Mouse (Mus musculus) liver, postnatal 0 days (tissue): ENCODE measurements at regions not wholly inside any gene's neighbourhood (a gene's known extent, or its start where the extent isn't known, plus 50 kb on each side); places are given as distances from the start of the nearest gene placed in this dataset.

Experiments used
- ATAC-seq: fragments of 200-750 bp; cut with Nextera tagmentation; 2 replicates; pipeline ENCODE4 v1.8.0; 2017; ENCODE audit warnings: mild to moderate bottlenecking, moderate library complexity
- DNase-seq: peaks from one replicate; pipeline ENCODE4 v3.0.0-alpha.2; 2016
- H3K27ac ChIP-seq: fragments of 300-500 bp; sonication (generic); 2 replicates; pipeline ENCODE4 v1.5.1; 2014; ENCODE audit warnings: antibody characterized with exemption, moderate library complexity, mild to moderate bottlenecking, low read depth
- H3K27me3 ChIP-seq: fragments of 300-500 bp; sonication (generic); 2 replicates; pipeline ENCODE4 v1.6.1; 2014; ENCODE audit warnings: low read length, control low read depth, mixed read lengths; ENCODE audit not compliant: insufficient read depth
- H3K36me3 ChIP-seq: fragments of 300-500 bp; sonication (generic); replicated peaks from 2 replicates; pipeline ENCODE4 v1.6.1; 2014; ENCODE audit warnings: mild to moderate bottlenecking, control low read depth, low read length, moderate library complexity, mixed read lengths; ENCODE audit not compliant: insufficient read depth
- H3K4me1 ChIP-seq: fragments of 300-500 bp; sonication (generic); 2 replicates; pipeline ENCODE4 v1.6.1; 2014; ENCODE audit warnings: antibody characterized with exemption, mild to moderate bottlenecking, control low read depth; ENCODE audit not compliant: insufficient read depth
- H3K4me2 ChIP-seq: fragments of 300-500 bp; sonication (generic); 2 replicates; pipeline ENCODE4 v1.6.1; 2014; ENCODE audit warnings: low read depth, mild to moderate bottlenecking, low read length, moderate library complexity, mixed read lengths
- H3K4me3 ChIP-seq: fragments of 300-500 bp; sonication (generic); 2 replicates; pipeline ENCODE4 v1.5.1; 2014; ENCODE audit warnings: low read depth, low read length
- H3K9ac ChIP-seq: fragments of 300-500 bp; sonication (generic); replicated peaks from 2 replicates; pipeline ENCODE4 v1.6.1; 2014; ENCODE audit warnings: mild to moderate bottlenecking, moderate library complexity
- H3K9me3 ChIP-seq: fragments of 300-500 bp; sonication (generic); 2 replicates; pipeline ENCODE4 v1.6.1; 2016; ENCODE audit warnings: mild to moderate bottlenecking, control low read depth, low read length, mixed read lengths
- CTCF ChIP-seq: sonication (generic); IDR thresholded peaks from 2 replicates; pipeline ENCODE4 v1.5.1; 2016; ENCODE audit warnings: antibody characterized with exemption, low read depth
- EP300 ChIP-seq: IDR thresholded peaks from 2 replicates; pipeline ENCODE4 v1.6.1; 2016; ENCODE audit warnings: antibody characterized with exemption, low read depth, mild to moderate bottlenecking
- WGBS: fragments of 180-500 bp; shearing (Covaris S2); extraction: QIAGEN DNeasy Blood & Tissue Kit; methylation state at CpG from one replicate; pipeline ENCODE4 v1.1.7; 2014; ENCODE audit not compliant: insufficient replicate concordance; 5-methylcytosine and 5-hydroxymethylcytosine counted together

DNA sequence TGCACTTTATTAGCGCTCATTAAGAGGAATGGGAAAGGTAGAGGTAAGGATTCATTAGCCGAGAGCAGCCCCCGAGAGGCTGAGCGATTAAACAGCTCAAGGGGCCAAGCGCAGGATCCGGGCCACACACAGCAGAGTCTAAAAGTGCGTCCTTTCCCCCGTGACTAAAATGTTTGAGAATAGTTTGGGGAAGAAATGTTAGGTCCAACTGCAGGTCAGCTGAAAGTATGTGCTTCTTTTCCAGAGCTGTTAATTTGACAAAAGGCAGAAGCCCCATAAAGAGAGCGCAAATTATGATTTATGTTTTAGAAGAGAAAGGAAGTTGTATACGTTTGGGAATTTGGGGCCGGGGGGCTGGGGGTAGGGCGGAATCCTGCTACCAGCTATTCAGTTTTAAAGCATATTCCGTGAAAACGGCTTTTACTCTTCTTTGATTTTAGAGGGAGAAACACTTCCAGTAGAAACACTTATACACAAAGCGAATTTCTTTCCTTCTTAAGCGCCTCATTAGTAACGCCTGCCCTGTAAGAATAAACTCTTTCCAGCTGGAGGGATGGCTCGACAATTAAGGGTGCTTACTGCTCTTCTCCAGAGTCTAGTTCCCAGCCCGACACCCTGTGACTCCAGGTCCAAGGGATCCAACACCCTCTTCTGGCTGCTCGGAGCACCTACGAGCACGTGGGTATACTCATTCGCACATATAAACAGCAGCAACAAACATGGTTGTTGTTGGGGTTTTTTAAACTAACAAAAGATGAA lies 210.8 kb upstream of the 1700056E22Rik start:
- H3K27ac ChIP-seq = no peak overlapping the region
- no peaks in the 10 kb centered on the region for H3K9me3 ChIP-seq
- no peak for ATAC-seq
- H3K9ac ChIP-seq = no peak overlapping the region
- H3K4me1 ChIP-seq = no peaks in the 10 kb centered on the region
- H3K4me3 ChIP-seq = no peak overlapping the region
- no peaks in the 10 kb centered on the region for H3K36me3 ChIP-seq
- no peak overlapping the region for H3K4me2 ChIP-seq
- TF ChIP-seq CTCF (no peak), EP300 (no peak)
- DNase-seq = no peak
- 78% methylated on average over 23 of the region's 23 CpGs for WGBS
- no peaks in the 10 kb centered on the region for H3K27me3 ChIP-seq

DNA sequence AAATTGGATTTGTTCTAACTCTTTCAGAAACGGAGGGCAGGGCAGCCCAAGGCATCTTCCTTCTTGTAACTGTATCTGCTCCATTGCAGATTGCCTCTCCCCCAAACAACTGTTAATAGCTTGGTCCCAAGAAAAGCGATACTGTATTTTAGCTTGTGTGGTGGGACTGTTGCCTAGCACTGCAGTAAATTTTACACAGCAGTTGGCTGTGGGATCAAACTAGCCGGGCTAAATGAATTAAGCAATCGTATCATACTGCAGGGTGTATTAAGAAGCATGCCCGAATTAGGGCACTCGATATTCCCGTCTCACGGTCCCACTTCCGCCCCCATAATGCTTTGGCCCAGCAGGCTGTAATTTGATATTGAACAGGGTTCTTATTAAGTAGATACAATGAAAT lies 210.2 kb upstream of the 1700056E22Rik start:
- H3K4me2 ChIP-seq = no peak overlapping the region
- ATAC-seq (no peak), DNase-seq (no peak)
- H3K4me3 ChIP-seq = no peak overlapping the region
- H3K27me3 ChIP-seq = no peaks in the 10 kb centered on the region
- WGBS = 77% methylated on average over 9 of the region's 9 CpGs
- H3K36me3 ChIP-seq = no peaks in the 10 kb centered on the region
- no peak overlapping the region for H3K27ac ChIP-seq
- no peaks in the 10 kb centered on the region for H3K9me3 ChIP-seq
- no peak overlapping the region for H3K9ac ChIP-seq
- TF ChIP-seq EP300 = no peak
- no peak for TF ChIP-seq CTCF
- H3K4me1 ChIP-seq = no peaks in the 10 kb centered on the region

DNA sequence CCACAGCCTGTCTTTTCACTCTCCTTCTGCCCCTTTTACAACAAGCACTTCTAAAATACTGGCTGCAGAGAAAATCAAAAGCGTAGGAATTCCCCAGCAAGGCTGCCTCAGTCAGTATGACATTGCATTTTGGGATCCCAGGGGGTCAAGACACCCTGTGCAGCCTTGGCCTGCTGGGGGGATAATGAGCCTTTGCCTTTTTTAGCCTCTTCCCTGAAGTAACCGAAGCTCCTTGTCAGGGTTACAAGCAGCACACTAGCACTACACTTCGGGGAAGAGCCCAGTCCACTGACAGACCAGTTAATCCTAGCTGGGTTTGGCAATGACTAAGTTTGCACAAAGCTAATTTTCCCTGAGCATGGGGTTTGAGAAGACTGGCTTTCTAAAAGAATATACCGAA lies 207.7 kb upstream of the 1700056E22Rik start:
- Histone ChIP-seq H3K4me2 (no peak overlapping the region), H3K4me3 (no peak overlapping the region), H3K27me3 (no peaks in the 10 kb centered on the region), H3K9me3 (no peaks in the 10 kb centered on the region), H3K4me1 (no peaks in the 10 kb centered on the region), H3K9ac (no peak overlapping the region), H3K27ac (no peak overlapping the region), H3K36me3 (no peaks in the 10 kb centered on the region)
- 54% methylated on average over 4 of the region's 4 CpGs for WGBS
- TF ChIP-seq EP300 = no peak
- no peak for TF ChIP-seq CTCF
- DNase-seq (no peak), ATAC-seq (no peak)

DNA sequence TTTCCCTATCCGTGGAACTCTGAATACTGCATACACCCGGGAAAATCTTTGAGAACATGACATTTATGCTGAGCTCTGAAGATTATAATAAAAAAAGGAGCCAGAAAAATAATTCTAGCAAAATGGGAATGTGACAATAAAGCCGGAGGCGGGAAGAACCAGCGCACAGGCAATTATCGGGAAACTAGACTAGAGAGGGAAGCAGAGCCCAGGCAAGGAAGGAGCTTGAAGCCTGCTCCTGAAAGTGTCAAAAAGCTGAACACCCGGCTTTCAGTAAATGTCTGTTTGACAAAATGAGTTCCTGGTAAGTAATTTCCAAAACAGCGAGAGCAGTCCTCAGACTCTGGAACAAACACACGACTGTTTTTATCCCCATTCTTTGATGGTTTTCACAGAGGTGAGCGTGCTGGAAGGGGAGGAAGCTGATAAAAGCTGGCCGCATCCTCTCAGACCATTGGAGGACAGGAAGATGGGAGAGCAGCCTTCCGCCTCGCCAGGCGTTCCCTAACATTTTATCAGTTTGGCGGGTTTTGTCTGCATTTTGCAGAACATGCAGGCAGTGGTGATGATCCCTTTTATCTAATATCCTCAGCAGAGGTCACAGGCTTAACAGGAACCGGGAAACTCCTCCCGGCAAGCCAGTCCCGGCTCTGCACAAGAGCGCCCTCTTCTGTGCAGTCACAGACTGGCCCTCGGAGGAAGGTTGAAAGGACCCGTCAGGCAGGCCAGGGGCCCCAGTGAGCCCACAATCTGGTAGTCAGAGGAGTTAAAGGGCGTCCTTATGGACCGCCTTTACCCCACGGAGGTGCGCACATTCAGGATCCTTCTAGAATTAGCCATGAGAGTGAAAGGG lies 201.3 kb upstream of the 1700056E22Rik start:
- DNase-seq = peak; percentile 80
- Histone ChIP-seq H3K9ac (no peak overlapping the region), H3K4me1 (no peaks in the 10 kb centered on the region), H3K27ac (no peak overlapping the region), H3K4me3 (no peak overlapping the region), H3K9me3 (no peaks in the 10 kb centered on the region), H3K36me3 (no peaks in the 10 kb centered on the region), H3K4me2 (peak overlapping the region; percentile 47), H3K27me3 (0 out of 2 replicates have a peak, but pooled peaks cover 3% of the 10 kb centered on the region)
- 14% methylated on average over 25 of the region's 25 CpGs for whole genome bisulfite sequencing
- ATAC-seq = peak; percentile 53; the same call in 1 of the 2 replicates
- TF ChIP-seq CTCF (peak; percentile 87), EP300 (no peak)

DNA sequence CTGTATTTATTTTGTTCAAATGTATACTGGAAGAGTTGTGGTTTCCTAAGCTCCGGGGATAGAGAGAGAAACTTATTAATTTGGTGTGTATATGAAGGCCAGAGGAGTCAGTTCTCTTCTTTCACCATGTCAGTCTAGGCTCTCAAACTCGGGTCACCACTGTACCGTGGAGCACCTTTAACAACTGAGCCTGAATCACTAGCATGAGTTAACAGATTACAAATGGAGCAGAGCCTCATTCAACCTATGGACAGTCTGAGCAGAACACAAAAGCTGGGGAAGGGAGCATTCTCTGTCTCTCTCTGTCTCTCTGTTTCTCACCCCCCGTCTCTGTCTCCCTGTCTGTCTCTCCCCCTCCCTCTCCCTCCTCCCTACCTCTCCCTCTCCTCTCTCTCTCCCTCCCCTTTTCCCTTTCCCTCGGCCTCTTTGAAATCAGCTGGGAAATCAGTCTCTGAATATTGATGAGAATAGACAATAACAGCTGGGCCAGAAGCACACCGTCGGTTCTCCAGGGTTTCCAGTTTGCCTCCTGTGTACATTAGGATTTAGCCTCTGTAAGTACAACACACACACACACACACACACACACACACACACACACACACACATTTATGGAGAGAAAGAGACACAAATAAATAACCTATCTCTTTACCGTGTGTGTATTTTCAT lies 200.4 kb upstream of the 1700056E22Rik start:
- no peak overlapping the region for H3K4me3 ChIP-seq
- DNase-seq (no peak), ATAC-seq (no peak)
- 0 out of 2 replicates have a peak, but pooled peaks cover 3% of the 10 kb centered on the region for H3K27me3 ChIP-seq
- WGBS = 66% methylated on average over 8 of the region's 8 CpGs
- no peaks in the 10 kb centered on the region for H3K36me3 ChIP-seq
- no peak for TF ChIP-seq EP300
- no peak for TF ChIP-seq CTCF
- no peak overlapping the region for H3K27ac ChIP-seq
- no peaks in the 10 kb centered on the region for H3K9me3 ChIP-seq
- no peak overlapping the region for H3K9ac ChIP-seq
- H3K4me2 ChIP-seq = no peak overlapping the region
- no peaks in the 10 kb centered on the region for H3K4me1 ChIP-seq

DNA sequence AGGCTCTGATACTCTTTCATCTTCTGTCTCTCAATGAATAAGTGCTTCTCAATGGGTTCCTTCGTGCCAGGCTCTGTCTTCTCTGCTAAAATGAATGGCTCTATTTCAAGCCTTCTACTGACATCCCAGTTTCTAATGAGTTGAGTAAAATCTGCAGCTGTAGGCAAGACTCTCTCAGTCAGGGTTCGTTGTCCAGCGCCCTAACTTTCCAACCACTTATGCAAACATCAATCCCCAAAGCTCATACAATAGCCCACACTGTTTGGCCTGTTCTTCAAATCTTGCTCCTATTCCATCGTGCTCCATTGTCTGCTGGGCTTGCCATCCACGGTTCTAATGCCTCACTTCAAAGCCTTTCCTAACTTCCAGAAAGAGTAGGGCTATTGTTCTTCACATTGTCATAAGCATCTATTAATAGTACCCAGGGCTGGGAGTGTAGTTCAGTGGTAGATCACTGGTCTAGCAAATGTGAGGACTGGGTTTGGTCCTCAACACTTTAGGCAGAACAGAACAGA lies 199.7 kb upstream of the 1700056E22Rik start:
- WGBS = 69% methylated on average over 5 of the region's 5 CpGs
- no peak for ATAC-seq

More for the DNA sequence above, 199.7 kb upstream of the 1700056E22Rik start:
- Histone ChIP-seq H3K4me2 (no peak overlapping the region), H3K4me1 (no peaks in the 10 kb centered on the region), H3K36me3 (no peaks in the 10 kb centered on the region), H3K27ac (no peak overlapping the region), H3K27me3 (0 out of 2 replicates have a peak, but pooled peaks cover 3% of the 10 kb centered on the region), H3K9me3 (no peaks in the 10 kb centered on the region), H3K9ac (no peak overlapping the region), H3K4me3 (no peak overlapping the region)
- TF ChIP-seq CTCF (no peak), EP300 (no peak)
- no peak for DNase-seq
